Mouse (Mus musculus) cortical plate, adult 2 months (tissue): Measurements from ENCODE around the gene Sphkap.

Source experiments
- CTCF ChIP-seq: fragments of 200-500 bp; IDR thresholded peaks from 2 replicates; pipeline ENCODE4 v1.5.1; 2011; ENCODE audit warnings: mild to moderate bottlenecking, control low read depth, low read length; ENCODE audit not compliant: insufficient read depth; ENCODE audit errors: extremely low read depth
- POLR2A ChIP-seq: fragments of 200-500 bp; IDR thresholded peaks from 2 replicates; pipeline ENCODE4 v1.6.1; 2011; ENCODE audit warnings: mild to moderate bottlenecking, low read length, control low read depth; ENCODE audit not compliant: insufficient read depth; ENCODE audit errors: extremely low read depth

GRCm38 (mm10) chr1:83433932-83434331 lies 25.9 kb upstream of the Sphkap start:
- TF ChIP-seq CTCF (no peak), POLR2A (no peak)
